Mouse (Mus musculus): Measurements from ENCODE around the gene Slc30a2. TPM values are rescaled to one million over a fixed set of nuclear protein-coding genes. Genes with fewer than 3 reads are reported as not detected.
"Not testable (repeated sequence)": the region's sequence is repeated elsewhere in the genome, so short reads cannot be mapped to it uniquely, and the experiment has no call there.

Slc30a2 gene
- total RNA-seq, 2 experiments from 2014 or later = 3.8 to 22.3 TPM

- DNase-seq = peak in 1 of 2 experiments; percentile 49
- intact Hi-C loops (cut with DNase I) = loop anchor here (5.0 kb wide), 1 partner anchor 41 kb away; no protein-coding TSS in a partner anchor
These were observed 26.6 kb upstream of the Slc30a2 start for GRCm38 (mm10) chr4:134316390-134316789.

GRCm38 (mm10) chr4:134319074-134319473 lies 23.9 kb upstream of the Slc30a2 start:
- DNase-seq = no peak
- intact Hi-C loops (cut with DNase I) = loop anchor here (5.0 kb wide), 1 partner anchor 38 kb away; no protein-coding TSS in a partner anchor

- no peak for DNase-seq
- intact Hi-C loops (cut with DNase I) = loop anchor here (5.0 kb wide), 1 partner anchor 38 kb away; no protein-coding TSS in a partner anchor
These were observed 23.3 kb upstream of the Slc30a2 start for GRCm38 (mm10) chr4:134319674-134320073.

GRCm38 (mm10) chr4:134321524-134321923 lies 21.5 kb upstream of the Slc30a2 start:
- intact Hi-C loops (cut with DNase I) = no loop called here
- no peak for DNase-seq

GRCm38 (mm10) chr4:134324655-134325054 lies 18.3 kb upstream of the Slc30a2 start:
- no peak for DNase-seq
- intact Hi-C loops (cut with DNase I) = no loop called here

GRCm38 (mm10) chr4:134326859-134327530 lies 16.0 kb upstream of the Slc30a2 start:
- no peak for DNase-seq
- intact Hi-C loops (cut with DNase I) = no loop called here

GRCm38 (mm10) chr4:134328151-134328550 lies 14.8 kb upstream of the Slc30a2 start:
- no peak for DNase-seq
- intact Hi-C loops (cut with DNase I) = no loop called here

GRCm38 (mm10) chr4:134328832-134329231 lies 14.1 kb upstream of the Slc30a2 start:
- DNase-seq = no peak
- intact Hi-C loops (cut with DNase I) = no loop called here

GRCm38 (mm10) chr4:134330281-134330680 lies 12.7 kb upstream of the Slc30a2 start:
- intact Hi-C loops (cut with DNase I) = no loop called here
- DNase-seq = no peak

- DNase-seq; intact Hi-C loops (cut with DNase I): not testable (repeated sequence)
These were observed 1.8 kb upstream of the Slc30a2 start for GRCm38 (mm10) chr4:134341231-134341630.

- intact Hi-C loops (cut with DNase I) = no loop called here
- no peak for DNase-seq
These were observed 685 bp upstream of the Slc30a2 start for GRCm38 (mm10) chr4:134342213-134342779.

- intact Hi-C loops (cut with DNase I) = no loop called here
- no peak for DNase-seq
These were observed 1.6 kb downstream of the Slc30a2 start for GRCm38 (mm10) chr4:134344620-134345019.

- no peak for DNase-seq
- intact Hi-C loops (cut with DNase I) = no loop called here
These were observed 2.8 kb downstream of the Slc30a2 start for GRCm38 (mm10) chr4:134345802-134346201.

- peak in 1 of 2 experiments; percentile 31 for DNase-seq
- intact Hi-C loops (cut with DNase I) = no loop called here
These were observed 5.1 kb downstream of the Slc30a2 start for GRCm38 (mm10) chr4:134348078-134348477.

GRCm38 (mm10) chr4:134348545-134348944 lies 5.6 kb downstream of the Slc30a2 start:
- DNase-seq = no peak
- intact Hi-C loops (cut with DNase I) = no loop called here

GRCm38 (mm10) chr4:134349829-134350228 lies 6.8 kb downstream of the Slc30a2 start:
- no peak for DNase-seq
- intact Hi-C loops (cut with DNase I) = no loop called here

GRCm38 (mm10) chr4:134350641-134351040 lies 7.7 kb downstream of the Slc30a2 start:
- DNase-seq = no peak
- intact Hi-C loops (cut with DNase I) = no loop called here

GRCm38 (mm10) chr4:134351329-134352260 lies 8.6 kb downstream of the Slc30a2 start:
- no peak for DNase-seq
- intact Hi-C loops (cut with DNase I) = no loop called here

GRCm38 (mm10) chr4:134352261-134352707 lies 9.3 kb downstream of the Slc30a2 start:
- DNase-seq = no peak
- intact Hi-C loops (cut with DNase I) = no loop called here

- DNase-seq = no peak
- intact Hi-C loops (cut with DNase I) = no loop called here
These were observed 9.9 kb downstream of the Slc30a2 start for GRCm38 (mm10) chr4:134352929-134353328.

Measured in gastrocnemius, postnatal 36 days (tissue).